Mouse (Mus musculus) forebrain, postnatal 0 days (tissue): ENCODE results near the gene Hoxb13. TPM values are rescaled to one million over a fixed set of nuclear protein-coding genes. Genes with fewer than 3 reads are reported as not detected.

Experiments used
- ATAC-seq: fragments of 200-750 bp; cut with Nextera tagmentation; 2 replicates; pipeline ENCODE4 v1.8.0; 2017; ENCODE audit warnings: mild to moderate bottlenecking, moderate library complexity
- DNase-seq: peaks from one replicate; pipeline ENCODE4 v3.0.0-alpha.2; 2015
- H3K27ac ChIP-seq: fragments of 300-500 bp; sonication (generic); 2 replicates; pipeline ENCODE4 v1.5.1; 2014; ENCODE audit warnings: low read depth, mild to moderate bottlenecking, antibody characterized with exemption, low read length, moderate library complexity, mixed read lengths
- H3K27me3 ChIP-seq: fragments of 300-500 bp; sonication (generic); 2 replicates; pipeline ENCODE4 v1.6.1; 2014; ENCODE audit warnings: mild to moderate bottlenecking, low read length, mixed read lengths; ENCODE audit not compliant: insufficient read depth
- H3K36me3 ChIP-seq: fragments of 300-500 bp; sonication (generic); 2 replicates; pipeline ENCODE4 v1.6.1; 2014; ENCODE audit warnings: mild to moderate bottlenecking, moderate library complexity; ENCODE audit not compliant: insufficient read depth
- H3K4me1 ChIP-seq: fragments of 300-500 bp; sonication (generic); 2 replicates; pipeline ENCODE4 v1.6.1; 2014; ENCODE audit warnings: antibody characterized with exemption; ENCODE audit not compliant: insufficient read depth
- H3K4me2 ChIP-seq: fragments of 300-500 bp; sonication (generic); 2 replicates; pipeline ENCODE4 v1.6.1; 2014; ENCODE audit warnings: low read depth, mild to moderate bottlenecking, moderate library complexity
- H3K4me3 ChIP-seq: fragments of 300-500 bp; sonication (generic); 2 replicates; pipeline ENCODE4 v1.5.1; 2014; ENCODE audit warnings: low read depth, low read length, mixed read lengths
- H3K9ac ChIP-seq: fragments of 300-500 bp; sonication (generic); 2 replicates; pipeline ENCODE4 v1.6.1; 2014; ENCODE audit warnings: mild to moderate bottlenecking
- H3K9me3 ChIP-seq: fragments of 300-500 bp; sonication (generic); 2 replicates; pipeline ENCODE4 v1.6.1; 2016; ENCODE audit warnings: low read length
- CTCF ChIP-seq: sonication (generic); IDR thresholded peaks from 2 replicates; pipeline ENCODE4 v1.5.1; 2016; ENCODE audit warnings: antibody characterized with exemption, control low read depth, low read depth
- WGBS: fragments of 180-500 bp; shearing (Covaris S2); extraction: QIAGEN DNeasy Blood & Tissue Kit; methylation state at CpG from one replicate; pipeline ENCODE4 v1.1.7; 2014; 5-methylcytosine and 5-hydroxymethylcytosine counted together
- polyA plus RNA-seq: library from polyadenylated mRNA; unstranded; fragments of >200 nt; fragmentation: Nextera tagmentation; extraction: Ambion mirVana; gene quantifications from 2 replicates; pipeline ENCODE4 v1.2.1, GENCODE M21; 2015
- total RNA-seq: library from RNA; depleted of rRNA; stranded (reverse); fragments of >200 nt; gene quantifications from 2 replicates; pipeline ENCODE4 v1.2.3, GENCODE M21; 2014; rRNA removed

The Hoxb13 gene
- not detected in 2 replicates for total RNA-seq
- not detected in 2 replicates for polyA plus RNA-seq

DNA sequence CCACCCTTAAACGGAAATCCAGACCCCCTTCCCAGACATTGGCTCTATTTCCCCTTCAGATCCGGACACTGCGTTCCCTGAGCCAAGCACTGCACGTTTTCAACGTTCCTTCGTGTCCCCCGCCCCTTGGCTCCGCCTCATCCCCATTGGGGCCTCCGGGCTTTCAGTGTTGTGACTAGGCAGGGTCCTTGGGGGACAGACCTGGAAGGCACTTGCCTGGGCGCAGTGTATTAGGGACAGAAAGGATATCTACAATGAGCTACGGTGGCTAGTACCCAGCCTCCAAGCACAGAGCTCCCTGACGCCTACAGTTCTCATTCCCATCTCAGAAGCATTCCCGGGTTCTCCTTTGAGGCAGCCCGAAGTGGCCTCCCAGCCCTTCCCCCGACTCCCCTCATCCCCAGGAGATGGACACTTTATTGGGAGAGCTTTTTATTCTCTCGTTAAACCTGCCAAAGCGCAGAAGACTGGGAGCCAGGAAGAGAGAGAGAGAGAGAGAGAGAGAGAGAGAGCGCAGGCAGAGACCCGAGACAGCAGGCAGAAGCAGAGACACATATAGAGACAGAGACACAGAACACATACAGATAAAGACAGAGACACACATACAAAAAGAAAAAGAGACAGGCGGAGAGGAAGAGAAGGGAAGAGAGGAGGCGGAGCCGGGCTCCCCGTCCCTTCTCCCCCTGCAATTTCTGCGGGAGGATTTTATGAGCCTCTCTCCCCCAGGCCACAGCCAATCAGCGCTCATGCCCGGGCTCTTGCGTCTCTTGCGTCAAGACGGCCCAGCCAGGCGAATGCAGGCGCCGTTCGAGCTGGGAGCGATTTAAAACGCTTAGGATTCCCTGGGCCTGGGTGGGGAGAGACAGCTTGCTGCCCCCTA, at the start of gene Hoxb13:
TSS of gene Hoxb13 (plus strand) at position 796 of the 880 bp plus-strand sequence.
- DNase-seq (no peak), ATAC-seq (no peak; the same call in 1 of the 2 replicates)
- H3K27ac ChIP-seq, result no peak within 1 kb of the TSS
- peak within 1 kb of the TSS; percentile 31; the same call in 1 of the 2 replicates for H3K9ac ChIP-seq
- no peaks in the 10 kb centered on the region for H3K36me3 ChIP-seq
- H3K4me3 ChIP-seq, result peak within 1 kb of the TSS; percentile 29
- H3K4me1 ChIP-seq, result no peaks in the 10 kb centered on the region
- peak within 1 kb of the TSS; percentile 42 for H3K4me2 ChIP-seq
- peaks cover 100% of the 10 kb centered on the region for H3K27me3 ChIP-seq
- WGBS, result 2% methylated on average over 35 of the region's 35 CpGs
- no peak for TF ChIP-seq CTCF
- no peaks in the 10 kb centered on the region for H3K9me3 ChIP-seq

DNA sequence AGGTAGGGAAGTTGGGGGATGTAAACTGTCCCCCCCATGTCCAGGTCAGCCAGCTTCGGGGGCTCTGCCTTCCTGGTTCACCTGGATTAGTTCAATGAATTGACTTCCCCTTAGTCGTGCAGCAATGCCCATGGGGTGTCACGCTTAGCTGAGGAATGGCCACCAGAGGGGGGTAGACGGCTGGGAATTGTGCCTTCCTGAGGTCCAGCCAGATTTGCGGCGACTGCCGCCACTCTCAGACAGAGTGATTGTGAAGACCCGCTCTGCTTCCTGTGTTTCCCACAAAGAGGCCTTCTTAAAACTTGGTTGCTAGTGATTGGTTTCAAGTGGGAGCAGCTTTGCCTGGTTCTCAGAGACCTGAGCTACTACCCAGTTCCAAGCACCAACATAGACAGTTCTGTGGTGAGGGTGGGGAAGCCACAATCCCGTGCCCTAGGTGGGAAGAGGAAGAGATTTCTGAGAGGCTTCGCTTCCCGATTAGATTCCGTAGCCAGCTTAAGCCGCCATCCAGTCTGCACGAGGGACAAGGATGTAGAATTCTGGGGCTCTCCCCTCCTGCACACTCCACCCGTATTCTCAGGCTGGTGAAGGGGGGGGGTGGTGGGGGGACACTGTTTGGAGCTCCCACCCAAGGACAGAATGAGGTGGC, 48.4 kb upstream of the Hoxb13 start:
- TF ChIP-seq CTCF, result peak; percentile 85
- ATAC-seq, result peak; percentile 82

DNA sequence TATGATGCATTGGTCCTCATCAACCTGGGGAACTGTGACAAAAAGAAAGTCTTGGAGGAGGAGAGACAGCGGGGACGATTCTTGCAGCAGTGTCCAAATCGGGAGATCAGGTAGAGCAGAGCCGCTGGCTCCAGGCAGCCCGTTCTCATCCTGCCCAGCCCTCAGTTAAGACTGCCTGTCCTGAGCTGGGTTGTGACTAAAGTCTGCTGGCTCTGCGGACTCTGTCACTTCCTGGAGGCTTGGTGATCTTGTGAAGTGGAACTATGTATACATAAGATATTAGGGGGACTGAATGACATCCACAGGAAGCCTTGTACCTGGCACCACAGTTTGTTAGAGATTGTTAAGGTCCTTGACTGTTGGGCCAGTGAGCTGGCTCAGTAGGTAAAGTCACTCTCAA, 46.6 kb upstream of the Hoxb13 start:
- TF ChIP-seq CTCF, result no peak
- Histone ChIP-seq H3K27ac (no peak overlapping the region), H3K4me3 (no peak overlapping the region), H3K27me3 (peaks cover 27% of the 10 kb centered on the region), H3K36me3 (no peaks in the 10 kb centered on the region), H3K9ac (no peak overlapping the region), H3K4me2 (no peak overlapping the region), H3K9me3 (no peaks in the 10 kb centered on the region), H3K4me1 (no peaks in the 10 kb centered on the region)
- DNase-seq, result no peak
- ATAC-seq, result no peak
- WGBS, result 78% methylated on average over 6 of the region's 6 CpGs

More for the DNA sequence above, 48.4 kb upstream of the Hoxb13 start:
- H3K9ac ChIP-seq, result no peak overlapping the region
- H3K4me3 ChIP-seq, result no peak overlapping the region
- no peaks in the 10 kb centered on the region for H3K36me3 ChIP-seq
- H3K9me3 ChIP-seq, result no peaks in the 10 kb centered on the region
- H3K27ac ChIP-seq, result no peak overlapping the region
- H3K4me2 ChIP-seq, result peak overlapping the region; percentile 19; the same call in 1 of the 2 replicates
- peaks cover 27% of the 10 kb centered on the region for H3K27me3 ChIP-seq
- no peaks in the 10 kb centered on the region for H3K4me1 ChIP-seq
- WGBS, result under 1% methylated on average over 15 of the region's 15 CpGs
- peak; percentile 83 for DNase-seq

DNA sequence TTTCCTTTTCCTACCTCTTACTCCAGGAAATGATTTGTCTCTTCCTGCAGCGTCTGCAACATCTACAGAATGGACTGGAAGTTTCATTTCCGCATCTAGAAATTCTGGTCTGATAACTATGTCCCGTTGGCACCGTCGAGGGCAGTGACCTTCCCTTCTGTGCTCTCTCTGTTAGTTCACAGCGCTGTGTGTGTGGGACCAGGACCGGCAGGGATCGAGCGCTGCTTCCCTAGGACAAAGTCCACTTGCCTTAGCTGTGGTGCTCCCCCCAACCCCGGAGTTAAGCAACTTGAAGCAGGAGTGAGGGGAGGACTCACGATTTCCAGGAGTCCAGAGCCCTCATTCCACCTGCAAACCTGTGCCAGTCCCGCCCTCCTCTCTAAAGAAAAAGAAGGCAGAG, 29.3 kb upstream of the Hoxb13 start:
- ATAC-seq, result no peak
- WGBS, result 65% methylated on average over 12 of the region's 12 CpGs

DNA sequence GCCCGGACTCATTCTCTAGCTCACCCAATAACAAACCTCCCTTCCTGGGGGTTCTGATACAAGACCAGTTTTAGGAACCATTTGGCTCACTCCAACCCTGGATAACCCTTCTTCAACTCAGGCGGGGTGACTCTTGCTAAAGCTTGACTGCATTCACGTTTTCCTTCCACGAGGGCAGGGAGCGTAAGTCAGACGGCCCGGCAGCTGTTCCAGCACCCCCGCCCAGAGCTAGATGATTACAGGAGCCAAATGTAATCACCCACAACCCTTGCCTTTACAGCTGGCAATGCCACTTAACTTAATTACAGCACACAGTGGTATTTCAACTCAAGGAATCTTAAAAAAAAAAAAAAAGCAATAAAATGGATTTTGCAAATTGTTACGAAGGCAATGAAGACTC, 26.0 kb upstream of the Hoxb13 start:
- H3K9me3 ChIP-seq, result no peaks in the 10 kb centered on the region
- no peak overlapping the region for H3K27ac ChIP-seq
- no peak overlapping the region for H3K4me2 ChIP-seq
- ATAC-seq, result no peak
- DNase-seq, result no peak
- no peak overlapping the region for H3K9ac ChIP-seq
- no peaks in the 10 kb centered on the region for H3K4me1 ChIP-seq
- H3K27me3 ChIP-seq, result peaks cover 84% of the 10 kb centered on the region
- no peaks in the 10 kb centered on the region for H3K36me3 ChIP-seq
- no peak for TF ChIP-seq CTCF
- WGBS, result 30% methylated on average over 9 of the region's 9 CpGs
- H3K4me3 ChIP-seq, result no peak overlapping the region

More for the DNA sequence above, 29.3 kb upstream of the Hoxb13 start:
- H3K36me3 ChIP-seq, result no peaks in the 10 kb centered on the region
- no peak for TF ChIP-seq CTCF
- no peak for DNase-seq
- no peak overlapping the region for H3K27ac ChIP-seq
- no peaks in the 10 kb centered on the region for H3K9me3 ChIP-seq
- H3K4me1 ChIP-seq, result no peaks in the 10 kb centered on the region
- peaks cover 56% of the 10 kb centered on the region for H3K27me3 ChIP-seq
- H3K4me2 ChIP-seq, result no peak overlapping the region
- no peak overlapping the region for H3K4me3 ChIP-seq
- H3K9ac ChIP-seq, result no peak overlapping the region

DNA sequence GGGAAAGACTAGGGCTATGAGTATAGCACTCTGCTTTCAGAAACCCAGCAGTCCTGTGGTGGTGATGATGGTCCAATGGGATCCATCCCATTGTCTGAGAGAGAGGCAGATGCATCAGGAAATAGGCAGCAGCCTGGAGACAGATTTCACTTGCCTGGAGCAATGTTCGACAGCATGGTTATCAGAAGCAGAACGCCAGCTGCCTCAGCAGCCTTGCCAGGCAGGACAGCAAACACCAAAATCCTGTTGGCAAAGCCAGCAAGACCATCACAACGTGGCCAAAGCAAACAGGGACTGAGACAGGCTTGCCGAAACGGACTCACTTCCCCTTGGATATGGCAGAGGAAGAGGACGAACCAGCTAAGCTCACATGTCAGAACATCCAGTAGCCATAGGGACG, 25.1 kb upstream of the Hoxb13 start:
- H3K9me3 ChIP-seq, result no peaks in the 10 kb centered on the region
- H3K4me1 ChIP-seq, result no peaks in the 10 kb centered on the region
- no peaks in the 10 kb centered on the region for H3K36me3 ChIP-seq
- H3K4me3 ChIP-seq, result no peak overlapping the region
- H3K9ac ChIP-seq, result no peak overlapping the region
- peak; percentile 37 for DNase-seq
- peaks cover 86% of the 10 kb centered on the region for H3K27me3 ChIP-seq
- H3K4me2 ChIP-seq, result no peak overlapping the region
- no peak for TF ChIP-seq CTCF
- 17% methylated on average over 7 of the region's 7 CpGs for WGBS
- ATAC-seq, result no peak
- H3K27ac ChIP-seq, result no peak overlapping the region
